Mouse (Mus musculus) embryonic facial prominence, embryonic 11.5 days (tissue): ENCODE results near the gene Fthl17f. TPM values are rescaled to one million over a fixed set of nuclear protein-coding genes. Genes with fewer than 3 reads are reported as not detected.
A peak's percentile ranks its signal among the peaks of the same experiment; 100 is the strongest.
"Not testable (repeated sequence)": the region's sequence is repeated elsewhere in the genome, so short reads cannot be mapped to it uniquely, and the experiment has no call there.

Experiments used
- ATAC-seq: fragments of 200-750 bp; cut with Nextera tagmentation; replicated peaks from 2 replicates; pipeline ENCODE4 v1.8.0; 2017; ENCODE audit warnings: low read depth; ENCODE audit not compliant: insufficient number of reproducible peaks, low FRiP score, low TSS enrichment
- DNase-seq: peaks from one replicate; pipeline ENCODE4 v3.0.0-alpha.2; 2015; ENCODE audit warnings: low spot score
- H3K27ac ChIP-seq: fragments of 300-500 bp; sonication (generic); replicated peaks from 2 replicates; pipeline ENCODE4 v1.5.1; 2014; ENCODE audit warnings: mild to moderate bottlenecking, low read depth, low read length, control low read depth
- H3K27me3 ChIP-seq: fragments of 300-500 bp; sonication (generic); 2 replicates; pipeline ENCODE4 v1.6.1; 2014; ENCODE audit warnings: mild to moderate bottlenecking, low read length, moderate library complexity, mixed read lengths; ENCODE audit not compliant: control insufficient read depth, insufficient read depth
- H3K36me3 ChIP-seq: fragments of 300-500 bp; sonication (generic); replicated peaks from 2 replicates; pipeline ENCODE4 v1.6.1; 2014; ENCODE audit warnings: low read depth, mild to moderate bottlenecking, low read length, moderate library complexity, mixed read lengths; ENCODE audit not compliant: control insufficient read depth, insufficient read depth
- H3K4me1 ChIP-seq: fragments of 300-500 bp; sonication (generic); 2 replicates; pipeline ENCODE4 v1.6.1; 2014; ENCODE audit warnings: low read length, mixed read lengths; ENCODE audit not compliant: control insufficient read depth, insufficient read depth
- H3K4me2 ChIP-seq: fragments of 300-500 bp; sonication (generic); 2 replicates; pipeline ENCODE4 v1.6.1; 2014; ENCODE audit warnings: low read depth, mild to moderate bottlenecking, control low read depth, low read length, moderate library complexity
- H3K4me3 ChIP-seq: fragments of 300-500 bp; sonication (generic); 2 replicates; pipeline ENCODE4 v1.5.1; 2014; ENCODE audit warnings: low read depth, low read length, control low read depth
- H3K9ac ChIP-seq: fragments of 300-500 bp; sonication (generic); replicated peaks from 2 replicates; pipeline ENCODE4 v1.6.1; 2014; ENCODE audit warnings: mild to moderate bottlenecking, control low read depth, low read length
- H3K9me3 ChIP-seq: fragments of 300-500 bp; sonication (generic); replicated peaks from 2 replicates; pipeline ENCODE4 v1.6.1; 2016; ENCODE audit warnings: mild to moderate bottlenecking, low read length, inconsistent platforms, mixed read lengths; ENCODE audit not compliant: control insufficient read depth
- WGBS: fragments of 180-500 bp; shearing (Covaris S2); extraction: QIAGEN DNeasy Blood & Tissue Kit; methylation state at CpG from one replicate; pipeline ENCODE4 v1.1.7; 2014; 5-methylcytosine and 5-hydroxymethylcytosine counted together
- polyA plus RNA-seq: library from polyadenylated mRNA; unstranded; fragments of >200 nt; fragmentation: Nextera tagmentation; extraction: Ambion mirVana; gene quantifications from 2 replicates; pipeline ENCODE4 v1.2.1, GENCODE M21; 2014

The Fthl17f gene
- polyA plus RNA-seq: not detected in 2 replicates

DNA sequence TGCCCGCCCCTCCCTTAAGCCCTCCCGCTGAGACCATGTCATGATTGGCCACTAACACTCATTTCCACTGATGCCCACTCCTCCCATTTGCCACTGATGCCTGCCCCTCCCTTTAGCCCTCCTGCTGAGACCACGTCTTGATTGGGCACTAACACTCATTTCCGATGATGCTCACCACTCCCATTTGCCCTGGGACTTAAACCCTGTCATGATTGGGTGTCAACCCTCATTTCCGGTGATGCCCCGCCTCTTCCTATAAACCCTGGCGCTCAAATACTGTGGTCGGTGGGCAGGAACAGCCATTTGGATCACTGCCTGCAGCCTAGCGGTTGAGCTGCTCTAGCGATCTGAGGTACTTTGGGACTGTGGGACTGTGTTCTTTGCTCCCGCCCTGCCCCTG is at the start of gene Fthl17f:
Fthl17f (plus strand) TSS at position 301 of the 400 bp plus-strand sequence.
- not testable (repeated sequence) for H3K9me3 ChIP-seq, ATAC-seq, H3K27me3 ChIP-seq, H3K4me2 ChIP-seq, H3K4me1 ChIP-seq, H3K4me3 ChIP-seq, H3K27ac ChIP-seq, DNase-seq, H3K9ac ChIP-seq, H3K36me3 ChIP-seq
- WGBS: 82% methylated on average over 11 of the region's 11 CpGs

DNA sequence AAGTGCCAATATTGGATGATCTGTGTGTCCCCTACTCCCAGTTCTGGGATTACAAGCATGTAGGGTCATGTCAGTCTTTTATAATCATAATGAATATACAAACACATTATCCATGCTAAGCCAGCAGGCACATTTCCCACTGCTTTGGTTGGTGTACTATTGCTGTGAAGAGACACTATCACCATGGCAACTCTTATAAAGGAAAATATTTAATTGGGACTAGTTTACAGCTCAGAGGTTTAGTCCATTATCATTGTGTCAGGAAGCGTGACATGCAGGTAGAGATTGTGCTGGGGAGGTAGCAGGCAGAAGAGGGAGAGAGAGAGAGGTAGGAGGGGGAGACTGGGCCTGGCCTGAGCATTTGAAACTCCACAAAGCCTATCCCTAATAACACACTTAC is 46.7 kb upstream of the Fthl17f start:
- DNase-seq (no peak), ATAC-seq (no peak)
- Histone ChIP-seq H3K4me2 (no peak overlapping the region), H3K4me1 (no peaks in the 10 kb centered on the region), H3K9me3 (no peaks in the 10 kb centered on the region), H3K27me3 (no peaks in the 10 kb centered on the region), H3K4me3 (no peak overlapping the region), H3K36me3 (no peaks in the 10 kb centered on the region), H3K9ac (no peak overlapping the region), H3K27ac (no peak overlapping the region)
- WGBS: 85% methylated on average over 1 of the region's 1 CpGs

DNA sequence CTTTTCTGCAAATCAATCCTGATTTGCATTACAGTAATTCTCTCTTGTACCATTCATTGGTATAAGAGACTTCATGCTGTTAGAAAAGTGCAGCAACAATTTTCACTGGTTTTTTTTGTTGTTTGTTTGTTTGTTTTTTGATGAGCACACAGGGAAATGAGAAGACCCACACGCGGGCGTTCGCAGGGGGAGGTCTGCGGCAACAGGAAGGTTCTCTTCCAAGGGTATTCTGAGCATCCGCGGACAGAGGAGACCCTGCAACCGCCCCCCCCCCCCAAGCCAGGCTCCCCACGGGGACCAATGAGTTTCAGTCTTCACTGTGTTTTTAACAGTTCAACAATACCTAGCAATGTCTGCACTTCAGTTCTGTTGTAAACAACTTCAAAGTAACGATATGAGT is 43.3 kb upstream of the Fthl17f start:
- no peaks in the 10 kb centered on the region for H3K4me1 ChIP-seq
- H3K4me2 ChIP-seq: no peak overlapping the region
- H3K9ac ChIP-seq: no peak overlapping the region
- ATAC-seq: no peak
- no peaks in the 10 kb centered on the region for H3K27me3 ChIP-seq
- no peak overlapping the region for H3K4me3 ChIP-seq
- no peaks in the 10 kb centered on the region for H3K9me3 ChIP-seq
- no peaks in the 10 kb centered on the region for H3K36me3 ChIP-seq
- H3K27ac ChIP-seq: no peak overlapping the region
- WGBS: 65% methylated on average over 10 of the region's 10 CpGs
- DNase-seq: no peak

DNA sequence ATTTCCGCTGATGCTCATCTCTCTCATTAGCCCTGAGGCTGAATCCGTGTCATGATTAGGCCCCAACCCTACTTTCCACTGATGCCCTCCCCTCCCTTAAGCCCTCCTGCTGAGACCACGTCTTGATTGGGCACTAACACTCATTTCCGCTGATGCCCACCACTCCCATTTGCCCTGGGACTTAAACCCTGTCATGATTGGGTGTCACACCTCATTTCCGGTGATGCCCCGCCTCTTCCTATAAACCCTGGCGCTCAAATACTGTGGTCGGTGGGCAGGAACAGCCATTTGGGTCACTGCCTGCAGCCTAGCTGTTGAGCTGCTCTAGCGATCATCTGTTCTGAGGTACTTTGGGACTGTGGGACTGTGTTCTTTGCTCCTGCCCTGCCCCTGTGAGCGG is 29.6 kb upstream of the Fthl17f start, which contains the start of gene Fthl17e:
Fthl17e (plus strand) TSS at position 301 of the 400 bp plus-strand sequence.
- H3K4me1 ChIP-seq, H3K9ac ChIP-seq, H3K27me3 ChIP-seq, H3K4me2 ChIP-seq, ATAC-seq, H3K36me3 ChIP-seq, H3K4me3 ChIP-seq, DNase-seq, H3K9me3 ChIP-seq, H3K27ac ChIP-seq: not testable (repeated sequence)
- WGBS: 80% methylated on average over 1 of the region's 10 CpGs

DNA sequence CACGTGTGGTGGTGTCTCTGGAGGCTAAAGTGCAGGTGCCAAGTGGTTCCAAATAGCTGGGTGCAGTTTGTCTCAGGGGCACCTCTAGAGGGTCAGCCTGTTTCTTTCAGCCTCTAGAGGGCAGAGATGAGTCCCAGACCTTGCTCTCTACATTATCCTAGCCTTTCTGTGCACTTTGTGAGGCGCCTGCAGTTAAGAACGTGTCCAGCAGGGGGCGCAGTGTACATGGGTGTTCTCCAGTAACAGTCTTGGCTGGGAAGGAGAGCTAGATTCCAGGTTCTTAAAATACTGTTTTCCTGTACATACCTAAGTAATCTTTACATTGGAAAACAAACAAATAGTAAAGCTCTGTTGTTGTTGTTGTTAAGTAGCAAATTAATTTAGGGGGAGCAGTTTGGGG is 21.2 kb upstream of the Fthl17f start:
- not testable (repeated sequence) for H3K9ac ChIP-seq, H3K36me3 ChIP-seq, H3K4me3 ChIP-seq, H3K9me3 ChIP-seq, H3K4me1 ChIP-seq, H3K27me3 ChIP-seq, H3K4me2 ChIP-seq, DNase-seq, ATAC-seq, H3K27ac ChIP-seq
- WGBS: 23% methylated on average over 3 of the region's 4 CpGs

DNA sequence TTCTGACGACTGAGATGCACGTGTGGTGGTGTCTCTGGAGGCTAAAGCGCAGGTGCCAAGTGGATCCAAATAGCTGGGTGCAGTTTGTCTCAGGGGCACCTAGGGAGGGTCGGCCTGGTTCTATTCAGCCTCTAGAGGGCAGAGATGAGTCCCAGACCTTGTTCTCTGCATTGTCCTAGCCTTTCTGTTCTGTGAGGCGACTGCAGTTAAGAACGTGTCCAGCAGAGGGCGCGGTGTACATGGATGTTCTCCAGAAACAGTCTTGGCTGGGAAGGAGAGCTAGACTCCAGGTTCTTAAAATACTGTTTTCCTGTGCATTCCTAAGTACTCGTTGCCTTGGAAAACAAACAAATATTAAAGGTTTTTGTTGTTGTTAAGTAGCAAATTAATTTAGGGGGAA is 1.9 kb upstream of the Fthl17f start:
- DNase-seq, H3K27ac ChIP-seq, ATAC-seq: not testable (repeated sequence)

DNA sequence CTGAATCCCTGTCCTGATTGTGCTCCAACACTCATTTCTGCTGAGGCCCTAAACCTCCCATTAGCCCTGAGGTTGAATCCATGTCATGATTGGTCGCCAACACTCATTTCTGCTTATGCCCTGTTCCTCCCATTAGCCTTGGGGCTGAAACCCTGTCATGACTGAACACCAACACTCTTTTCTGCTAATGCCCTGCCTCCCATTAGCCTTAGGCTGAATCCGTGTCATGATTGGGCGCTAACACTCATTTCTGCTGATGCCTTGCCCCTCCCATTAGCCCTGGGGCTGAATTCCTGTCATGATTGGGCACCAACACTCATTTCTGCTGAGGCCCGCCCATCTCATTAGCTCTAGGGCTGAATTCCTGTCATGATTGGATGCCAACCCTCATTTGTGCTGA is 714 bp upstream of the Fthl17f start:
- no peak for ATAC-seq
- no peak overlapping the region for H3K4me3 ChIP-seq
- no peaks in the 10 kb centered on the region for H3K9me3 ChIP-seq
- 86% methylated on average over 4 of the region's 4 CpGs for WGBS
- no peak overlapping the region for H3K9ac ChIP-seq
- no peaks in the 10 kb centered on the region for H3K4me1 ChIP-seq
- DNase-seq: no peak
- H3K27me3 ChIP-seq: no peaks in the 10 kb centered on the region
- no peaks in the 10 kb centered on the region for H3K36me3 ChIP-seq
- H3K27ac ChIP-seq: no peak overlapping the region
- no peak overlapping the region for H3K4me2 ChIP-seq

More for the DNA sequence above, 1.9 kb upstream of the Fthl17f start:
- not testable (repeated sequence) for H3K9ac ChIP-seq, H3K4me1 ChIP-seq, H3K27me3 ChIP-seq, H3K36me3 ChIP-seq, H3K9me3 ChIP-seq, H3K4me2 ChIP-seq, H3K4me3 ChIP-seq
- 9% methylated on average over 5 of the region's 9 CpGs for WGBS

DNA sequence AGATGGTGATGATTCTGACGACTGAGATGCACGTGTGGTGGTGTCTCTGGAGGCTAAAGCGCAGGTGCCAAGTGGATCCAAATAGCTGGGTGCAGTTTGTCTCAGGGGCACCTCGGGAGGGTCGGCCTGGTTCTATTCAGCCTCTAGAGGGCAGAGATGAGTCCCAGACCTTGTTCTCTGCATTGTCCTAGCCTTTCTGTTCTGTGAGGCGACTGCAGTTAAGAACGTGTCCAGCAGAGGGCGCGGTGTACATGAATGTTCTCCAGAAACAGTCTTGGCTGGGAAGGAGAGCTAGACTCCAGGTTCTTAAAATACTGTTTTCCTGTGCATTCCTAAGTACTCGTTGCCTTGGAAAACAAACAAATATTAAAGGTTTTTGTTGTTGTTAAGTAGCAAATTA is 14.9 kb downstream of the Fthl17f start:
- peak; percentile 2 for DNase-seq
- not testable (repeated sequence) for ATAC-seq, H3K36me3 ChIP-seq

More for the DNA sequence above, 14.9 kb downstream of the Fthl17f start:
- not testable (repeated sequence) for H3K4me2 ChIP-seq, H3K4me3 ChIP-seq, H3K9me3 ChIP-seq, H3K27me3 ChIP-seq, H3K9ac ChIP-seq, H3K27ac ChIP-seq, H3K4me1 ChIP-seq
- 15% methylated on average over 7 of the region's 10 CpGs for WGBS
